Mouse (Mus musculus): ENCODE measurements around the gene Hoxb7.

Hoxb7 gene

GRCm38 (mm10) chr11:96284774-96285734, 1.4 kb upstream of the Hoxb7 start:
- DNase-seq (ENCODE audit: low spot score in 2 of 2) = no peak

DNA sequence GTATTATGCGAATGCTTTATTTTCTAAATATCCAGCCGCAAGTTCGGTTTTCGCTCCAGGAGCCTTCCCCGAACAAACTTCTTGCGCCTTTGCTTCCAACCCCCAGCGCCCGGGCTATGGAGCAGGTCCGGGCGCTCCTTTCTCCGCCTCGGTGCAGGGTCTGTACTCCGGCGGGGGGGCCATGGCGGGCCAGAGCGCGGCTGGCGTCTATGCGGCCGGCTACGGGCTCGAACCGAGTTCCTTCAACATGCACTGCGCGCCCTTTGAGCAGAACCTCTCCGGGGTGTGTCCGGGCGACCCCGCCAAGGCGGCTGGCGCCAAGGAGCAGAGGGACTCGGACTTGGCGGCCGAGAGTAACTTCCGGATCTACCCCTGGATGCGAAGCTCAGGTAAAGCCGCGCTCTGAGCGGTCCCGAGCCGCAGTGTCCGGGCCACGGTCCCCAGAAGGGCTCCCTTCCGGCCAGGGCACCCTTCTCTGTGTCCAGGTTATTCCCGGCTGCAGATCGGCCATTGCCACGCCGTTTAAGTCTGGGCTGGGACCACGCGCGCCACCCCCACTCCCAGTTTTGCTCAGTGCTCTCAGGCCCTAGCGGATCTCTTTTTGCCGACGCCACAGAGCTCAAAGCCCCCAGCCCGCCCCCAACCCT, 439 bp downstream of the Hoxb7 start:
- no peak for DNase-seq (ENCODE audit: low spot score in 2 of 2)

GRCm38 (mm10) chr11:96287411-96287810, 988 bp downstream of the Hoxb7 start:
- DNase-seq (ENCODE audit: low spot score in 2 of 2) = no peak

GRCm38 (mm10) chr11:96288455-96289221, 2.2 kb downstream of the Hoxb7 start:
- DNase-seq (ENCODE audit: low spot score in 2 of 2) = no peak

- DNase-seq (ENCODE audit: low spot score in 2 of 2) = no peak
Measured at GRCm38 (mm10) chr11:96289293-96289692, 2.9 kb downstream of the Hoxb7 start.

GRCm38 (mm10) chr11:96289837-96290236, 3.4 kb downstream of the Hoxb7 start:
- no peak for DNase-seq (ENCODE audit: low spot score in 2 of 2)

- no peak for DNase-seq (ENCODE audit: low spot score in 2 of 2)
Measured at GRCm38 (mm10) chr11:96290705-96291355, 4.4 kb downstream of the Hoxb7 start.

GRCm38 (mm10) chr11:96291681-96292564, 5.5 kb downstream of the Hoxb7 start, which contains the start of gene Hoxb6:
TSS of gene Hoxb6 (plus strand) at chr11:96292476.
- DNase-seq (ENCODE audit: low spot score in 2 of 2) = no peak

GRCm38 (mm10) chr11:96292565-96293301, 6.3 kb downstream of the Hoxb7 start:
- DNase-seq (ENCODE audit: low spot score in 2 of 2) = no peak

DNA sequence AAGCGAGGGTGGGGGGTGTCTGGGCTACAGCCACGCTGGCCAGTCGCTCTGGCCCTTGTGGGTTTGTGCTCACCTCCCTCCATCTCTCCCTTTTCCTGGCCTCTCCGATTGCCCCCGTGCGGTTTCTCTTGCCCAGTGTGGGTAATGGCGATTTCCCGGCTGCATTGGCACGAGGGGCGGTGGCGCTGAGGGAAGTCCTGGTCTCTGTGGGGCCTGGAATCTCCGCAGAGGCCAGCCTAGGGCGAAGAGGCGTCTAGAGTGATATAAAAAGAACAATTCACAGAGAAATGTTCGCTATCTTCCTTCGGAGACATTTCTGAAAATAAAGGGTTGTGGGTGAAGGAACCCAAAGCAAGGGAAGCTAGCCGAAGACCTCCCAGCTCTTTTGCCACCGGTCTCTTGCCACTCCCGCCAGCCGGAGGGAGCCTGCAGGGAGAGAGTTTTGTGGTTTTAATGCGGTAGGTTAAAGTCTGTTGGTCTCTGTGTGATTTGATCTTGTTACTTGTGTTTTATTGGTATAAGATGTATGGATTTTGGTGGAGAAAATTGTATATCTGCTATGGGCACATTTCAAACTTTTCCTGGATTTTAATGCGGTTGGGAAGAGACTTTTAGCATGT, 7.0 kb downstream of the Hoxb7 start:
- DNase-seq (ENCODE audit: low spot score in 2 of 2) = no peak

GRCm38 (mm10) chr11:96294245-96295091, 8.0 kb downstream of the Hoxb7 start:
- DNase-seq (ENCODE audit: low spot score in 2 of 2) = peak; percentile 50 to 53

DNA sequence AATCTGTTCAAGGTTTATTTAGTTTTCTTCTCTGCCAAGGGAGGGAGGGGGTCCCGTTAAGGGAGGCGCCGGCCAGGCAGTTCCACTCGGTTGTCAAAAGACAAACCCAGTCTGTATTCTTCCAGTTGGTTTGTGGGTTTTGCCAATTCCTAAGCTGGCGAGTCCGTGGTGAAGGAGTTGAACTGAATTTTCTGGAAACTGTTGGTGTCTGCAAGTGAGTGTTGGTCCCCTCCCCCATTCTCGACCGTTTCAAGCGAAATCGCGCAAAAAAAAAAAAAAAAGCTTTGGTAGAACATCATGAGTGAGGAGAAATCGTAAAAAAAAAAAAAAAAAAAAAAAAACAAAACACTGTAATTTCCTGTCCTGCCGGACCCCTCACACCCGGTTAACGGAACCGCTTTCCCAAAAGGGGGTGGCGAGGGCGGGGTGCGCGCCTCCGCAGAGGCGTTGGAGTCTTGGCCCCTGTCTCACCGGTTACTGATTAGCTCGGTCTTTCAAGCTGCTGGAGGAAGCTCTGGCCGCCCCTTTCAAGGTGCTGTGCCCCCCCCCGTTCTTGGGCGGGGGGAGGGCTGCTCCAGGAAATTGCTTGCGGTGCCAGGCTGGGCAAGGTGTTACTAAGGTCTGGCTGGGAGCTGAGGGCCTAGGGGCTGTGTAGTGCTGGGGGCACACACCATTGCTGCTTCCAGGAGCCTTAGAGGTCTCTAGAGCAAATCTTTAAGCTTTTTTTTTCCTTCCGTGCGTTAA, 8.8 kb downstream of the Hoxb7 start:
- DNase-seq (ENCODE audit: low spot score in 2 of 2) = no peak

DNA sequence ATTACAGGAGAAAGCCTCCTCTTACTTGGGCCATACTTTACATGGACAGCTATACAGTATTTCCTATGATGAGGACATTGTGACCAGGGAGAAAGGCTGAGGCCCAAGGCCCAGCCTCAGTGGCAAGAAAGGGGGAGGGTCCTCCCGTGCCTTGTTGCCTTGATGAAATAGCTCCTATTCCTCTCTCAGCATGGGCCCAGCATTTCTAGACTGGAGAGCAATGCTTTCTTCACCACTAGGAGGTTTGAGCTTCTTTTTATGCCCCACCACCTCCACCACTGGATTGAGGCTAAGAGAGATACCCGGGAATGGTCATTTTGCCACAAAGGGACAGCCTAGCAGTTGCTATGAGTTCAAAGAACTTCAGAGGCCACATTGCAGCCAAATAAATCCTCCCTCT, 10.6 kb downstream of the Hoxb7 start:
- DNase-seq (ENCODE audit: low spot score in 2 of 2) = no peak

DNA sequence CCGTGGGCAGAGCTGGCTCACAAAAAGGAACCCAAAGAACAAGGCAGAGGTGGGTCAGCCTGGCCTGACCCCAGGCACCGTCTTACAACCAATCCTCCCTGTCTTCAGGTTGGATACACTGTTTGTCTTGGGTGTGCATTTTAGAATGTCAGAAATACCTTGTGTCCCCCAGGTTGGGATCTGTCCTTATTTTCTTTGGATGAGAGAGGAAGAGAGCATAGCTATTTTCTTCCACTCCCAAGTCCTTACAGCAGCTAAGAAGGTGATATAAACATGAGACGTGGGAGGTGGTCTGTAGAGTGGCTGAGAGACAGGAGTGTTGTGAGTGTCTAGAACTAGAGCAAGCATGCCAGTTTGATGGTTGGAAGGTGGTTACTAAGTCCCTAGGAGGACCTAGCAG, 11.0 kb downstream of the Hoxb7 start:
- no peak for DNase-seq (ENCODE audit: low spot score in 2 of 2)

- no peak for DNase-seq (ENCODE audit: low spot score in 2 of 2)
Measured at GRCm38 (mm10) chr11:96297968-96298635, 11.7 kb downstream of the Hoxb7 start.

- DNase-seq (ENCODE audit: low spot score in 2 of 2) = no peak
Measured at GRCm38 (mm10) chr11:96298895-96299667, 12.7 kb downstream of the Hoxb7 start.
